Mouse (Mus musculus) frontal cortex, postnatal 36 days (tissue): Measurements from ENCODE around the gene Slc46a3.
"Not testable (repeated sequence)": the region's sequence is repeated elsewhere in the genome, so short reads cannot be mapped to it uniquely, and the experiment has no call there.

ENCODE experiments used
- DNase-seq, 2 experiments: peaks; one replicate each; pipeline ENCODE4 v3.0.0; 2022; ENCODE audit warnings: low spot score in 2 of 2

The Slc46a3 gene

GRCm38 (mm10) chr5:147894455-147895076 lies at the start of gene Slc46a3:
Slc46a3 (minus strand) TSS chr5:147894815.
- DNase-seq = peak; percentile 96 to 97

GRCm38 (mm10) chr5:147939226-147939625 lies 44.6 kb upstream of the Slc46a3 start:
- no peak for DNase-seq

GRCm38 (mm10) chr5:147935096-147935495 lies 40.5 kb upstream of the Slc46a3 start:
- peak in 1 of 2 experiments; percentile 4 for DNase-seq

- no peak for DNase-seq
These were observed 34.3 kb upstream of the Slc46a3 start for GRCm38 (mm10) chr5:147928668-147929497.

GRCm38 (mm10) chr5:147925935-147926604 lies 31.5 kb upstream of the Slc46a3 start:
- DNase-seq = no peak

- no peak for DNase-seq
These were observed 30.0 kb upstream of the Slc46a3 start for GRCm38 (mm10) chr5:147924621-147925020.

- no peak for DNase-seq
These were observed 23.6 kb upstream of the Slc46a3 start for GRCm38 (mm10) chr5:147918044-147918846.

GRCm38 (mm10) chr5:147916171-147916570 lies 21.6 kb upstream of the Slc46a3 start:
- DNase-seq = no peak

- DNase-seq = no peak
These were observed 20.5 kb upstream of the Slc46a3 start for GRCm38 (mm10) chr5:147915038-147915566.

GRCm38 (mm10) chr5:147913241-147913842 lies 18.7 kb upstream of the Slc46a3 start:
- DNase-seq = no peak

GRCm38 (mm10) chr5:147911744-147912143 lies 17.1 kb upstream of the Slc46a3 start:
- no peak for DNase-seq

GRCm38 (mm10) chr5:147910807-147911509 lies 16.3 kb upstream of the Slc46a3 start:
- no peak for DNase-seq

GRCm38 (mm10) chr5:147907851-147908250 lies 13.2 kb upstream of the Slc46a3 start:
- no peak for DNase-seq

- DNase-seq = no peak
These were observed 12.5 kb upstream of the Slc46a3 start for GRCm38 (mm10) chr5:147907144-147907543.

- no peak for DNase-seq
These were observed 8.6 kb upstream of the Slc46a3 start for GRCm38 (mm10) chr5:147903166-147903565.

GRCm38 (mm10) chr5:147902008-147902757 lies 7.6 kb upstream of the Slc46a3 start:
- DNase-seq = no peak

GRCm38 (mm10) chr5:147898968-147899549 lies 4.4 kb upstream of the Slc46a3 start:
- no peak for DNase-seq

- DNase-seq = no peak
These were observed 3.6 kb upstream of the Slc46a3 start for GRCm38 (mm10) chr5:147898254-147898653.

- not testable (repeated sequence) for DNase-seq
These were observed 1.9 kb upstream of the Slc46a3 start for GRCm38 (mm10) chr5:147896501-147896900.
